Mouse (Mus musculus): Measurements from ENCODE around the gene Hephl1.

- no peak for TF ChIP-seq GATA1 (IDR thresholded peaks at IDR 0.05; ENCODE audit: borderline replicate concordance, low read length)
- TF ChIP-seq FLI1 (IDR thresholded peaks at IDR 0.05; ENCODE audit: low read length) = no peak
These were observed 28.6 kb upstream of the Hephl1 start for GRCm38 (mm10) chr9:15140546-15140945.
